Mouse (Mus musculus) testis, adult 2 months (tissue): Measurements from ENCODE around the gene Ssr2.

Experiments used
- CTCF ChIP-seq: fragments of 200-500 bp; IDR thresholded peaks from 2 replicates; pipeline ENCODE4 v1.5.1; 2012; ENCODE audit warnings: low read depth, mild to moderate bottlenecking, inconsistent platforms, low read length, moderate library complexity; ENCODE audit not compliant: control insufficient read depth, insufficient read depth, insufficient replicate concordance
- POLR2A ChIP-seq: fragments of 200-500 bp; IDR thresholded peaks from 2 replicates; pipeline ENCODE4 v1.6.1; 2012; ENCODE audit warnings: low read depth, mild to moderate bottlenecking, inconsistent platforms, low read length, moderate library complexity; ENCODE audit not compliant: control insufficient read depth

DNA sequence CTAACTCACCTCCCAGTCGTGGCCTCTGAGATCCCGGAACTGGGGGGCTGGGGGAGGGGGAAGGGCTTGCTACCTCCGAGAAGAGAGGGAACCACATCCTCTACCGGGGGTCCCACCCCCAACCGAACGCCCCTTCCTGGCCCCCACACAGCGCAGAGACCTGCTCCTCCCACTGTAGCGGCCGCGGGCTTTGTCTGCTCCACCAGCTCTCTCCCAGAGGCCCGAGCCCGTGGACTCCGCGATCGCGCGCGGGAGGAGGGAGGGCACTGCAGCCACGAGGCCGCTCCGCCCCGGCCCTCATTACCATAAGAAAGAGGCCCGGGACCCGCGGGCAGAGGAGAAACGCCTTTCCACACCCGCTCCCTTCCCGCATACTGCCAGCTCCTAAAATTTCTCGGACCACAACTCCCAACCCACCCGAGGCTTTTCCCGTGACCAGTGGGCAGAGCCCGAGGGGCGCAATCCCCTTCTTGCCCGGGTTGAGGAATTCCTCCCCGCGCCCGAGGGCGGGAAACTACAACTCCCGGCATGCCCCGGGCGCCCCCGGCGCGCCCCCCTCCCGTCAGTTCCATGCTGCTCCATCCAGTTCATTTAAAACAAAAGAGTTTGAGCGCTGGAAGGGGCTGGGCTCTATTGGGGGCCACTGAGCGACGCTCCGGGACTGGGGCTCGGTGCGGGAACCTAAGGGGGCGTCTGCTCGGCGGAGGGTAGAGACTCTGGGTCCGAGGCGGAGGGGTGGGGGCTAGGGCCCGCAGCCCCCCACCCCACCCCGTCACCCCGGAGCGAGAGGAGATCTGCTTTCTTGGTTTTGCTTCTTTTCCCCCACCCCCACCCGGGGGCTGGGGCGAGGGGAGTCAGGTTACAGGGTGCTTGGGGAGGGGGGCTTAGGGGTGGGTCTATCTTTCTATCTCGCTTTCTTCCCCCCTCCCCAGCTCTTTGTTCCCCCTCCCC lies 44.1 kb upstream of the Ssr2 start:
- no peak for TF ChIP-seq CTCF
- no peak; the same call in 1 of the 2 replicates for TF ChIP-seq POLR2A
